Mouse (Mus musculus) heart, postnatal 0 days (tissue): ENCODE results near the gene Cachd1.

ENCODE experiments used
- CTCF ChIP-seq: IDR thresholded peaks from 2 replicates; pipeline ENCODE4 v1.5.1; 2016; ENCODE audit warnings: antibody characterized with exemption, control low read depth, low read depth
- EP300 ChIP-seq: IDR thresholded peaks from 2 replicates; pipeline ENCODE4 v1.6.1; 2016; ENCODE audit warnings: antibody characterized with exemption, low read depth

DNA sequence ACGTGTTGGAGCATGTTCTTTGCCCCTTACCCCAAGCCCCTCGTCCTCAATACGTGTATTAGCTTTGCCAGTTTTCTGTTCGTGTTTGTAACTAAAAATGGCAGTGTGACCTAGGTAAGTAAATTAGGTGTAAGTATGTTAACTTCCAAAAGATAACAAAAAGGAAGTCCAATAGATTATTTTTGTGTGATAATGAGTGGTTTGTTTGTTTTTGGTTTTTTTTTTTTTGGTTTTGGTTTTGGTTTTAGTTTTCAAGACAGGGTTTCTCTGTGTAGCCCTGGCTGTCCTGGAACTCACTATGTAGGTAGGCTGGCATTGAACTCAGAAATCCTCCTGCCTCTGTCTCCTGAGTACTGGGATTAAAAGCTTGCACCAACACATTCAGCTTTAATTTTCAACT, 295.1 kb downstream of the Cachd1 start:
- TF ChIP-seq CTCF (no peak), EP300 (no peak)
